Mouse (Mus musculus): ENCODE measurements around the gene Mif. TPM values are rescaled to one million over a fixed set of nuclear protein-coding genes. Genes with fewer than 3 reads are reported as not detected.

The Mif gene
- polyA plus RNA-seq, 1 experiment from 2014 or later: 1,576 TPM

DNA sequence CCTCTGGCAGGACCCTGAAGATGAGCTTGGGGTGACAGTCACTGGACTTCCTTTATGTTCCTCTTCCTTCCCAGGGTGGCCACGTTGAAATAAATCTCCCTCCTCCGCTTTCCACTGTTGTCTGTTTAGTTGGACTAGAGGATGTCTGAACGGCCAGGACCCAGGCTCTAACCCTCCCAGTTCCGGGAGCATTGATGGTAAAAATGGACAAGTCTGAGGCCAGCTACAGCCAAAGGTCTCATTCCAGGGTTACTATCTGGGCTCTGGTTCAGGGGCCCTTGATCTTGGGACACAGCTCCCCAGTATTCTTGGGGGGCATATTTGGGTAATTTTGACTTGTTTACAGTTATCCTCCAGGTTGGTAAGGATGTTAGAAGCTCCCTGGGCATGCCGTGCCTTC lies 1.5 kb upstream of the Mif start:
- H3K9ac ChIP-seq: no peak overlapping the region
- H3K4me3 ChIP-seq: no peak overlapping the region
- ATAC-seq (ENCODE audit: low FRiP score): no peak
- WGBS: 51% methylated on average over 5 of the region's 5 CpGs
- no peak overlapping the region for H3K4me2 ChIP-seq
- H3K27me3 ChIP-seq: no peaks in the 10 kb centered on the region
- H3K36me3 ChIP-seq: peaks cover 17% of the 10 kb centered on the region
- H3K9me3 ChIP-seq: no peaks in the 10 kb centered on the region
- H3K4me1 ChIP-seq (replicated peaks): peaks cover 40% of the 10 kb centered on the region
- 0 out of 2 replicates have a peak overlapping the region, but pooled peaks have one; percentile 97 for H3K27ac ChIP-seq

DNA sequence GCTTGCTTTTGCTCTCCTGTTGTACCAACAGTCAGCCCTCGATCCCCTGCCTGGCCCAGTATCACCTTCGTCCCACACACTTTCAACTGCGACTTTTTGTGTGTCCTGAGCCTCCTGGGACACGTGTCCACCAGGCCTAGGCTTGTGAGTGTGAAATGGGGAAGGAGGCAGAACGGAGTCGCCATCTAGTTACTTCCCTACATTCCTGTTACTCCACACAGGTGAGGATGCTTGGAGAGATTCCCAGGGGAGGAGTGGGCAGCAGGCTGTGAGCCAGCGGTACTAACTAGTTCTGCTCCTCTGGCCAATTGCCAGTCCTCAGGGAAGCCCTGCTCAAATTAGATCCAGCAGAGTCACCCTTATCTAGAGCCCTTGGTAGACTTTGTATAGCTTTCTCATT lies 706 bp upstream of the Mif start:
- Histone ChIP-seq H3K4me3 (peak overlapping the region; percentile 73), H3K9ac (peak overlapping the region; percentile 87; the same call in 1 of the 2 replicates), H3K27me3 (no peaks in the 10 kb centered on the region), H3K4me1 (replicated peaks) (peaks cover 40% of the 10 kb centered on the region), H3K4me2 (peak overlapping the region; percentile 76), H3K27ac (peak overlapping the region; percentile 97), H3K36me3 (peaks cover 17% of the 10 kb centered on the region), H3K9me3 (no peaks in the 10 kb centered on the region)
- ATAC-seq (ENCODE audit: low FRiP score): no peak
- 16% methylated on average over 7 of the region's 7 CpGs for WGBS

DNA sequence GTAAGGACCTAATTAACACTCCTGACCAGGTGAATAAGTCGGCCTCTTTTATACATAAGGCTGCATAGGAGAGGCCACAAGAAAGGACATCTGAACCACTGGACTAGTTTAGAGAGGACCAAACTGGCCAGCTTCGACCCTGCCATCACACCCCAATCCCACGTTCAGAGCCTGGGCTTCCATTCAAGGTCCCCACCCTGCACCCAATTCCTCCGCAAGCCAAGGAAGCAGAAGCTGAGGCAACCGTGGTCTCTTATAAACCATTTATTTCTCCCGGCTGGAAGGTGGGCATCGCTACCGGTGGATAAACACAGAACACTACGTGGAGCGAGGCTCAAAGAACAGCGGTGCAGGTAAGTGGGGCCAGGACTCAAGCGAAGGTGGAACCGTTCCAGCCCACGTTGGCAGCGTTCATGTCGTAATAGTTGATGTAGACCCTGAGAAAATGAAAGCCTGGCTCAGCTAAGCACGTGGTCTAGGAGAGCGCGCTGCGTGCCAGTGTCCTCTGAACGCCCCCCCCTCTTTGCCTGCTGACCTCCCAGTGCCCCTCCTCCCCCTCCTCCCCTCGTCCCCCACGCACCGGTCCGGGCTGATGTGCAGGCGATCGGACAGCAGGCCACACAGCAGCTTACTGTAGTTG lies 813 bp downstream of the Mif start:
- ATAC-seq (ENCODE audit: low FRiP score): peak; percentile 73
- Histone ChIP-seq H3K9ac (peak overlapping the region; percentile 87), H3K9me3 (no peaks in the 10 kb centered on the region), H3K27me3 (no peaks in the 10 kb centered on the region), H3K4me2 (peak overlapping the region; percentile 76), H3K36me3 (peaks cover 17% of the 10 kb centered on the region), H3K4me3 (peak overlapping the region; percentile 73), H3K4me1 (replicated peaks) (peaks cover 40% of the 10 kb centered on the region), H3K27ac (peak overlapping the region; percentile 97)
- 2% methylated on average over 27 of the region's 27 CpGs for WGBS

- ATAC-seq (ENCODE audit: low FRiP score): no peak
- H3K4me3 ChIP-seq: no peak overlapping the region
- H3K27ac ChIP-seq: no peak overlapping the region
- no peaks in the 10 kb centered on the region for H3K27me3 ChIP-seq
- H3K4me1 ChIP-seq (replicated peaks): peaks cover 40% of the 10 kb centered on the region
- H3K36me3 ChIP-seq: peaks cover 17% of the 10 kb centered on the region
- no peaks in the 10 kb centered on the region for H3K9me3 ChIP-seq
- WGBS: 97% methylated on average over 4 of the region's 4 CpGs
- H3K4me2 ChIP-seq: 0 out of 2 replicates have a peak overlapping the region, but pooled peaks have one; percentile 4
- H3K9ac ChIP-seq: peak overlapping the region; percentile 49; the same call in 1 of the 2 replicates
Observed at GRCm38 (mm10) chr10:75857598-75857997, 2.4 kb downstream of the Mif start.

DNA sequence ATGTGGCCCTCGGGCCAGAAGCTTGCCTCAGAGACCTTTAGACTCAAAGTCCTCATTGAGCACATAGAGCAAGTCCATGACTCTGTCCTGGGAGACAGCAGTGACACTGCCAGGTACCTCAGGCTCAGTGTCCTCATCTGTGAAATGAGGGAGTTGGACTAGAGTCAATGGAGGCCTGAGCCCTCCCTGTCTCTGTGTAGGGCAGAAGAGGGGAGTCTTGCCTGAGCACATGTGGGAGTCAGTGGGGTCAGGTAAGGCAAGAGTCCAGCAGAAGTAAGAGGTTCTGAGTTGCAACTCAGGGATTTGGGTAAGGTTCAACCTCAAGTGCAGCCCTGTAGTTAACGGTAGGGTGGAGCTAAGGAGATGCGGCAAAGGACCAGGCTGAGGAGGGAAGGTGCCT lies 3.1 kb downstream of the Mif start:
- H3K4me3 ChIP-seq: no peak overlapping the region
- no peak overlapping the region for H3K4me2 ChIP-seq
- WGBS: 80% methylated on average over 3 of the region's 3 CpGs
- no peak overlapping the region for H3K27ac ChIP-seq
- 0 out of 2 replicates have a peak overlapping the region, but pooled peaks have one; percentile 24 for H3K9ac ChIP-seq
- ATAC-seq (ENCODE audit: low FRiP score): no peak
- no peaks in the 10 kb centered on the region for H3K27me3 ChIP-seq
- no peaks in the 10 kb centered on the region for H3K9me3 ChIP-seq
- peaks cover 40% of the 10 kb centered on the region for H3K4me1 ChIP-seq (replicated peaks)
- H3K36me3 ChIP-seq: peaks cover 17% of the 10 kb centered on the region

GRCm38 (mm10) chr10:75856155-75856907 lies 3.7 kb downstream of the Mif start:
- Histone ChIP-seq H3K4me2 (no peak overlapping the region), H3K9me3 (no peaks in the 10 kb centered on the region), H3K27me3 (no peaks in the 10 kb centered on the region), H3K4me1 (replicated peaks) (peaks cover 41% of the 10 kb centered on the region), H3K4me3 (no peak overlapping the region), H3K9ac (no peak overlapping the region; the same call in 1 of the 2 replicates), H3K27ac (no peak overlapping the region), H3K36me3 (peaks cover 17% of the 10 kb centered on the region)
- WGBS: 85% methylated on average over 11 of the region's 11 CpGs
- no peak for ATAC-seq (ENCODE audit: low FRiP score)

DNA sequence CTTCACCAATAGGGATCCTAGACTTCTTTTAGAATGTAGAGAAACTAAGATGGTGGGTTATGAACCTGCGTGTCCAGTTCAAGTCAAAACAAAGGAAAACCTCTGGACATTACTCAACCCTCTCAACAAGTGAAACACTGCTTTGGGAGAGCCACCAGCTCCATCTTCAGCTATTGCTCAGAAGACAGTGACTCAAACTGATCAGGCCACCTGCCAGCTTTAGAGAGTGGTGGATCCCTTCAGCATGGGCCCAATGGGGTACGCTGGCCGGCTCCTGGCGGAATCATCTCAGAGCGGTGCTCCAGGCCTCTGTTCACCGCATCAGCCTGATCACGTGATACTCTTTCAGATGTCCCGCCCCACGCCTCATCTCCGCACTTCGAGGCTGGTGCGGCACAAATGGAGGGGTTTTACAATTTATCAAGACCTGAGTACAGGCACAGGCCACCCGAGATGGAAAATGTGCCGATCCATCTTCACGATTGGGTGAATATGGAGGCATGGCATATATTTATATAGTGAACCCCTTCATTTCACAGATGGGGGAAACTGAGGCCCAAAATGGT lies 4.5 kb downstream of the Mif start:
- Histone ChIP-seq H3K4me1 (replicated peaks) (peaks cover 38% of the 10 kb centered on the region), H3K4me3 (no peak overlapping the region), H3K27me3 (no peaks in the 10 kb centered on the region), H3K4me2 (no peak overlapping the region), H3K27ac (no peak overlapping the region), H3K9me3 (no peaks in the 10 kb centered on the region), H3K36me3 (peaks cover 17% of the 10 kb centered on the region), H3K9ac (no peak overlapping the region; the same call in 1 of the 2 replicates)
- WGBS: 90% methylated on average over 15 of the region's 15 CpGs
- no peak for ATAC-seq (ENCODE audit: low FRiP score)

DNA sequence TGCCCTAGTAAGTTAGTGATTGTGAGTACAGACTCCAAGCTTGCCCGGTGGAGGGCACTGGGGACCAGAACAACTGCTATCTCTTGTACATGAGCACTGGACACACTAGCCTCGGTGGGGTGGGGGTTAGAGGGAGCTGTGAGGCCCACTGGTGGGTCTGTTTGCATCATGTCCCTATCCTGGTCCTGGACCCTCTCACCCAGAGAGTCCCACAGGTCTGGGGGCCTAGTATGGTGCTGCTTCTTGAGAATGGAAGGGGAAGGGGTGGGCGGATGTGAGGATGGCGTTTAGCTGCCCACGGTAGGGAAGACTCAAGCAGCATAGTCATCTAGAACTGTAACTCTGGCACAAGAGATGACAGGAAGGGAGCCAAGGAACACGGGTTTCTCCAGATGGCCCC lies 5.2 kb downstream of the Mif start:
- WGBS: 92% methylated on average over 6 of the region's 6 CpGs
- Histone ChIP-seq H3K27me3 (no peaks in the 10 kb centered on the region), H3K9ac (no peak overlapping the region), H3K36me3 (peaks cover 17% of the 10 kb centered on the region), H3K9me3 (no peaks in the 10 kb centered on the region), H3K4me1 (replicated peaks) (peaks cover 34% of the 10 kb centered on the region), H3K27ac (no peak overlapping the region), H3K4me3 (no peak overlapping the region), H3K4me2 (no peak overlapping the region)
- ATAC-seq (ENCODE audit: low FRiP score): no peak

DNA sequence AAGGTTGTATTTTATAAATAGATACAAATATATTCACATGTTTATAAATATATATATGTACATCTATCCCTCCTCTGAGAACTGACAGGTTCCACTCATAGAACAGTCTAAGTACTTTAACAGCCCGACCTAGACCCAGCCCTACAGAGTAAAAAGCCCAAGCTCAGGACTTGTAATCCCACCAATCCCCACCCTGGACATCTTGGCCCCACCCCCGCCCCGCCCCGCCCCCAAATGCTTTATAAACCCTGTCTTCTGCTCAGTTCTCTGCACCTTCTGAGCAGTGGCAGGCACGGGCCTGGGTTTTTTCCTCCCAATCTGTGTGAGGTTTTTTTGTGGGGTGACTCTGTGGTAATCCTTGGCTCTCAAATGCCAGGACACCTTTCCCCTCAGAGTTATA lies 5.9 kb downstream of the Mif start:
- H3K36me3 ChIP-seq: peaks cover 17% of the 10 kb centered on the region
- H3K9ac ChIP-seq: no peak overlapping the region
- 50% methylated on average over 5 of the region's 5 CpGs for WGBS
- H3K4me3 ChIP-seq: no peak overlapping the region
- no peaks in the 10 kb centered on the region for H3K27me3 ChIP-seq
- H3K27ac ChIP-seq: no peak overlapping the region
- H3K4me1 ChIP-seq (replicated peaks): peaks cover 32% of the 10 kb centered on the region
- no peaks in the 10 kb centered on the region for H3K9me3 ChIP-seq
- no peak for ATAC-seq (ENCODE audit: low FRiP score)
- H3K4me2 ChIP-seq: no peak overlapping the region

DNA sequence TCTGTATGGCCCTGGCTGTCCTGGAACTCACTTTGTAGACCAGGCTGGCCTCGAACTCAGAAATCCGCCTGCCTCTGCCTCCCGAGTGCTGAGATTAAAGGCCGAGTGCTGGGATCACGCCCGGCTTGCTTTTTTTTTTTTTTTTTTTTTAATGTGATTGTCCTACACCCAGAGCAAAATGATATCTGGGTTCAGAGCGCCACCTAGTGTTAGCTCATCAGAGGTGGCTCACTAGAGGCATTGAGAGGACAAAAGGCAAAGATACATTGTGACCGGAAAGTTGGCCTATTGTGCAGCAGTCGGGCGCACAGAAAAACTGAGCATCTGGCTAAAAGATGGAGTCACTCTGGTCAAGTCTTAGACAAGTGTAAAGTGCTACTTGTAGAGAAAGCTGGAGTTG lies 6.6 kb downstream of the Mif start:
- ATAC-seq (ENCODE audit: low FRiP score): peak; percentile 33; the same call in 1 of the 2 replicates
- no peak overlapping the region for H3K9ac ChIP-seq

GRCm38 (mm10) chr10:75852539-75853125 lies 7.4 kb downstream of the Mif start:
- Histone ChIP-seq H3K4me1 (replicated peaks) (peaks cover 18% of the 10 kb centered on the region), H3K9ac (no peak overlapping the region), H3K27me3 (no peaks in the 10 kb centered on the region), H3K27ac (no peak overlapping the region), H3K36me3 (peaks cover 10% of the 10 kb centered on the region), H3K9me3 (no peaks in the 10 kb centered on the region), H3K4me3 (no peak overlapping the region), H3K4me2 (no peak overlapping the region)
- WGBS: 90% methylated on average over 12 of the region's 12 CpGs
- no peak for ATAC-seq (ENCODE audit: low FRiP score)

More for the DNA sequence above, 6.6 kb downstream of the Mif start:
- Histone ChIP-seq H3K27ac (no peak overlapping the region), H3K4me1 (replicated peaks) (peaks cover 26% of the 10 kb centered on the region), H3K4me2 (no peak overlapping the region), H3K36me3 (peaks cover 17% of the 10 kb centered on the region), H3K4me3 (no peak overlapping the region), H3K9me3 (no peaks in the 10 kb centered on the region), H3K27me3 (no peaks in the 10 kb centered on the region)
- 21% methylated on average over 10 of the region's 10 CpGs for WGBS

DNA sequence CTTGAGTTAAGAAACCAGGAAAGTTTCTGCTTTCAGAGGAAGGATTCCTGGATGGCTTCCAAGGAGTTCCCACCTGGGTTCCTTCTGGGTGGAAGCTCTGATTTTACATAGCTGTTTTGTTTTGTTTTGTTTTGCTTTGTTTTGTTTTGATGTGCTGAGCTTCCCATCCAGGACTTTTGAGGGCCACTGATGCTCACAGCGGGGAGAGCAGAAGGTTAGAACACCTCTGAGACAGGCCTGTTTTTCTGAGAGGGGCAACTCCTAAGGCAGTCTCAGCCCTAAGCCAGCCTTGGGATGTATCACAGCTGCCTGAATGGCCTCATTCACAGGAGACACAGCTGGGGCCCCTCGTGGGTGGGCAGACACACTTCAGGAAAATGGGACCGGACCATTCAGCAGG lies 8.4 kb downstream of the Mif start:
- Histone ChIP-seq H3K36me3 (peaks cover under 1% of the 10 kb centered on the region; the same call in 1 of the 2 replicates), H3K9me3 (no peaks in the 10 kb centered on the region), H3K27ac (0 out of 2 replicates have a peak overlapping the region, but pooled peaks have one; percentile 23), H3K4me1 (replicated peaks) (peaks cover 11% of the 10 kb centered on the region), H3K9ac (no peak overlapping the region), H3K27me3 (no peaks in the 10 kb centered on the region), H3K4me3 (no peak overlapping the region), H3K4me2 (no peak overlapping the region)
- WGBS: 28% methylated on average over 3 of the region's 3 CpGs
- no peak for ATAC-seq (ENCODE audit: low FRiP score)

Measured in hindbrain, embryonic 13.5 days (tissue).